Mouse (Mus musculus) MEL (cell line): ENCODE results near the gene Olfr825. TPM values are rescaled to one million over a fixed set of nuclear protein-coding genes. Genes with fewer than 3 reads are reported as not detected.
"Not testable (repeated sequence)": the region's sequence is repeated elsewhere in the genome, so short reads cannot be mapped to it uniquely, and the experiment has no call there.

Source experiments
- DNase-seq: peaks from one replicate; pipeline ENCODE4 v3.0.0; 2011; ENCODE audit warnings: low read depth, low spot score
- H3K27ac ChIP-seq: 2 replicates; pipeline ENCODE4 v1.5.1; 2012; ENCODE audit warnings: low read depth, mild to moderate bottlenecking, control low read depth, low read length, moderate library complexity; ENCODE audit not compliant: control insufficient read depth
- H3K27me3 ChIP-seq, 2 experiments: fragments of 150-350 bp in 1 of 2; sonication (generic) in 1 of 2; 2 replicates each; pipeline ENCODE4 v1.6.1; 2012; ENCODE audit warnings: low read length in 2 of 2, mild to moderate bottlenecking in 2 of 2, improper control_type of control experiment in 1 of 2, moderate library complexity in 1 of 2; ENCODE audit not compliant: insufficient read depth in 2 of 2, control insufficient read depth in 1 of 2
- H3K36me3 ChIP-seq, 2 experiments: 2 replicates each; pipeline ENCODE4 v1.6.1; 2012 to 2014; ENCODE audit warnings: low read length in 2 of 2, improper control_type of control experiment in 1 of 2, inconsistent platforms in 1 of 2, mild to moderate bottlenecking in 1 of 2; ENCODE audit not compliant: insufficient read depth in 2 of 2, control insufficient read depth in 1 of 2
- H3K4me1 ChIP-seq, 2 experiments: fragments of 150-350 bp in 1 of 2; sonication (generic) in 1 of 2; 2 replicates each; pipeline ENCODE4 v1.6.1; 2012; ENCODE audit warnings: low read length in 2 of 2, improper control_type of control experiment in 1 of 2, mild to moderate bottlenecking in 1 of 2; ENCODE audit not compliant: insufficient read depth in 2 of 2, control insufficient read depth in 1 of 2
- H3K4me3 ChIP-seq, 2 experiments: fragments of 150-350 bp in 1 of 2; sonication (generic) in 1 of 2; 2 replicates each; pipeline ENCODE4 v1.5.1; 2012; ENCODE audit warnings: low read depth in 2 of 2, low read length in 2 of 2, mild to moderate bottlenecking in 2 of 2, moderate library complexity in 2 of 2, control low read depth in 1 of 2, improper control_type of control experiment in 1 of 2; ENCODE audit not compliant: control insufficient read depth in 1 of 2, insufficient read depth in 1 of 2
- H3K79me2 ChIP-seq: 2 replicates; pipeline ENCODE4 v1.6.1; 2012; ENCODE audit warnings: mild to moderate bottlenecking, low read length, moderate library complexity; ENCODE audit not compliant: control insufficient read depth, poor library complexity, insufficient read depth
- H3K9ac ChIP-seq: 2 replicates; pipeline ENCODE4 v1.6.1; 2012; ENCODE audit warnings: low read depth, mild to moderate bottlenecking, control low read depth, low read length, moderate library complexity; ENCODE audit not compliant: control insufficient read depth, poor library complexity, severe bottlenecking
- H3K9me3 ChIP-seq: fragments of 150-350 bp; sonication (generic); replicated peaks from 2 replicates; pipeline ENCODE4 v1.6.1; 2012; ENCODE audit warnings: mild to moderate bottlenecking, low read length, improper control_type of control experiment, moderate library complexity; ENCODE audit not compliant: insufficient read depth
- CHD1 ChIP-seq: IDR thresholded peaks from 2 replicates; pipeline ENCODE4 v1.6.1; 2012; ENCODE audit warnings: low read depth, mild to moderate bottlenecking, inconsistent platforms, low read length, improper control_type of control experiment
- CTCF ChIP-seq, 3 experiments: IDR thresholded peaks in 2 of 3; conservative IDR thresholded peaks in 1 of 3; 2 replicates each; pipeline ENCODE4 v1.5.1; 2011 to 2012; ENCODE audit warnings: low read length in 3 of 3, low read depth in 2 of 3, mild to moderate bottlenecking in 2 of 3, improper control_type of control experiment in 1 of 3, inconsistent platforms in 1 of 3, mixed read lengths in 1 of 3, moderate library complexity in 1 of 3; ENCODE audit not compliant: control insufficient read depth in 1 of 3, insufficient read depth in 1 of 3, poor library complexity in 1 of 3, severe bottlenecking in 1 of 3
- E2F4 ChIP-seq: IDR thresholded peaks from 2 replicates; pipeline ENCODE4 v1.6.1; 2011; ENCODE audit warnings: low read depth, low read length, improper control_type of control experiment, borderline replicate concordance
- EP300 ChIP-seq, 2 experiments: IDR thresholded peaks; 2 replicates each; pipeline ENCODE4 v1.6.1; 2011; ENCODE audit warnings: improper control_type of control experiment in 2 of 2, low read length in 2 of 2, low read depth in 1 of 2, mild to moderate bottlenecking in 1 of 2
- HCFC1 ChIP-seq: IDR thresholded peaks from 2 replicates; pipeline ENCODE4 v1.6.1; 2012; ENCODE audit warnings: low read depth, mild to moderate bottlenecking, inconsistent platforms, low read length, improper control_type of control experiment, moderate library complexity
- MAX ChIP-seq: IDR thresholded peaks from 2 replicates; pipeline ENCODE4 v1.6.1; 2011; ENCODE audit warnings: low read length, improper control_type of control experiment
- MXI1 ChIP-seq: IDR thresholded peaks from 2 replicates; pipeline ENCODE4 v1.6.1; 2011; ENCODE audit warnings: mild to moderate bottlenecking, low read depth, low read length, improper control_type of control experiment
- MYC ChIP-seq: IDR thresholded peaks from 2 replicates; pipeline ENCODE4 v1.6.1; 2011; ENCODE audit warnings: low read depth, mild to moderate bottlenecking, low read length, improper control_type of control experiment, moderate library complexity
- NRF1 ChIP-seq: IDR thresholded peaks from 2 replicates; pipeline ENCODE4 v1.6.1; 2014; ENCODE audit warnings: low read depth, mild to moderate bottlenecking, inconsistent platforms, low read length, improper control_type of control experiment, moderate library complexity; ENCODE audit not compliant: poor library complexity, insufficient read depth, severe bottlenecking
- POLR2A ChIP-seq, 2 experiments: IDR thresholded peaks; 2 replicates each; pipeline ENCODE4 v1.6.1; 2011 to 2012; ENCODE audit warnings: low read length in 2 of 2, mild to moderate bottlenecking in 2 of 2, control low read depth in 1 of 2, improper control_type of control experiment in 1 of 2, low read depth in 1 of 2, moderate library complexity in 1 of 2; ENCODE audit not compliant: control insufficient read depth in 1 of 2, insufficient read depth in 1 of 2, poor library complexity in 1 of 2
- RAD21 ChIP-seq: IDR thresholded peaks from 2 replicates; pipeline ENCODE4 v1.6.1; 2011; ENCODE audit warnings: mild to moderate bottlenecking, low read depth, low read length, improper control_type of control experiment
- RCOR1 ChIP-seq: IDR thresholded peaks from 2 replicates; pipeline ENCODE4 v1.6.1; 2012; ENCODE audit warnings: low read depth, mild to moderate bottlenecking, inconsistent platforms, low read length, improper control_type of control experiment
- SMC3 ChIP-seq: IDR thresholded peaks from 2 replicates; pipeline ENCODE4 v1.6.1; 2011; ENCODE audit warnings: low read depth, low read length, improper control_type of control experiment
- TAL1 ChIP-seq: IDR thresholded peaks from 2 replicates; pipeline ENCODE4 v1.6.1; 2012; ENCODE audit warnings: mild to moderate bottlenecking, inconsistent platforms, low read length, moderate library complexity, mixed read lengths
- TBP ChIP-seq: IDR thresholded peaks from 2 replicates; pipeline ENCODE4 v1.8.0; 2011; ENCODE audit warnings: low read depth, low read length, improper control_type of control experiment
- UBTF ChIP-seq: IDR thresholded peaks from 2 replicates; pipeline ENCODE4 v1.6.1; 2012; ENCODE audit warnings: low read depth, mild to moderate bottlenecking, inconsistent platforms, low read length, improper control_type of control experiment, moderate library complexity, borderline replicate concordance; ENCODE audit not compliant: insufficient read depth
- ZKSCAN1 ChIP-seq: IDR thresholded peaks from 2 replicates; pipeline ENCODE4 v1.6.1; 2012; ENCODE audit warnings: low read depth, mild to moderate bottlenecking, inconsistent platforms, low read length, improper control_type of control experiment, moderate library complexity
- polyA plus RNA-seq, 2 experiments: library from polyadenylated mRNA; stranded (reverse) in 1 of 2; unstranded in 1 of 2; fragments of >175 nt in 1 of 2; fragments of >200 nt in 1 of 2; gene quantifications; 2 replicates each; pipeline versions ENCODE4 v1.2.1 to v1.2.4; 2012; ENCODE audit warnings: low replicate concordance in 2 of 2, low read depth in 1 of 2; ENCODE audit not compliant: insufficient read length in 2 of 2, insufficient read depth in 1 of 2, missing spikeins in 1 of 2
- total RNA-seq: library from RNA; depleted of rRNA; stranded (reverse); fragments of 300-350 nt; gene quantifications from 2 replicates; pipeline ENCODE4 v1.2.3, GENCODE M21; 2012

The Olfr825 gene
- total and polyA plus RNA-seq, 3 experiments: not detected

DNA sequence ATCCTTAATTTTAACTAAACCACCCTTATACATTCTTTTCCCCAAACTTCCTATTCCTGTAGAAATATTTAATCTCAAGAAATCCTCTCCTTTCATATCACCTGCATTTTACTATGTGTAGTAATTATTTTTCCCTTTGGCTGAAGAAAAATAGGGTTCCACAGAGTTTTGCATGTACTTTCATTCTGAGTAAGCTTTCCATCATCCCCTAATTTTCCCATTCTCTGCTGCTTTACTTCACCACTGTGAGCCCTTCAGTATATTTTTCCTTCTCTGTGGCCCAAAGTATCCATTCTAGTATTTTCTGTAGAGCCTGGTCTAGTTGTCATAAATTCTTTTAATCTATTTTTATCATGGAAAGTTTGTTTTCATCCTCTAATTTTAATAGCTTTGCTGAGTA is 31.8 kb downstream of the Olfr825 start:
- no peak overlapping the region for H3K9ac ChIP-seq
- H3K27me3 ChIP-seq: no peaks in the 10 kb centered on the region; a peak in 1 of 4 replicates
- no peaks in the 10 kb centered on the region for H3K36me3 ChIP-seq
- H3K79me2 ChIP-seq: no peaks in the 10 kb centered on the region
- no peak overlapping the region for H3K27ac ChIP-seq
- TF ChIP-seq CTCF (IDR thresholded peaks at IDR 0.05 in 2 of 3, conservative IDR thresholded peaks at IDR 0.05 in 1 of 3; ENCODE audit: control insufficient read depth in 1 of 3, insufficient read depth in 1 of 3, low read depth in 2 of 3, low read length in 3 of 3, poor library complexity in 1 of 3, severe bottlenecking in 1 of 3): no peak
- no peak for TF ChIP-seq E2F4
- TF ChIP-seq MYC: no peak
- TF ChIP-seq HCFC1: no peak
- TF ChIP-seq POLR2A (IDR thresholded peaks at IDR 0.05; ENCODE audit: control insufficient read depth in 1 of 2, insufficient read depth in 1 of 2, low read depth in 1 of 2, low read length in 2 of 2, poor library complexity in 1 of 2): no peak
- no peak for TF ChIP-seq RAD21
- TF ChIP-seq UBTF: no peak
- TF ChIP-seq TBP: no peak
- TF ChIP-seq SMC3: no peak
- TF ChIP-seq MAX: no peak
- TF ChIP-seq ZKSCAN1: no peak
- TF ChIP-seq TAL1: no peak
- no peak for TF ChIP-seq MXI1
- TF ChIP-seq EP300 (IDR thresholded peaks at IDR 0.05; ENCODE audit: low read depth in 1 of 2, low read length in 2 of 2): no peak
- no peak for TF ChIP-seq CHD1
- TF ChIP-seq RCOR1: no peak
- no peak for TF ChIP-seq NRF1
- DNase-seq: no peak
- no peak overlapping the region for H3K4me3 ChIP-seq
- H3K9me3 ChIP-seq: no peaks in the 10 kb centered on the region
- no peaks in the 10 kb centered on the region for H3K4me1 ChIP-seq

DNA sequence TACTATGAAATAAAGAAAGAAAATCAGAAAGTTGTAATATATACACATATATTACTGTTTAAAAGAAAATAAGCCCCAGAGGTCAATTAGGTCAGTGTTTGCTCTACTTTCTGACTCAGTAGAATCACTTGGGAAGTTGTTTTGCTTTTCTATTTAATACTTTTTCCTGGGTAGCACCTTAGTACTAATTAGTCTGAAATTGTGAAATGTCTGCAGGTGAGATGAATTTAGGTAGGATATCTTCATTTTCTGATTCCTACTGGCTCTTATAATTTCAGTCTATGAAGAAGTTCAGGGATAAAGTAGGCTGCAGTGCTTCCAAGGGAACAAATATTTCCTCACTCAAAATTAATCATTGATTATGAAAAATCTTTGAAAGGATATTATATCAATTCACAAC is 36.7 kb downstream of the Olfr825 start, which contains the start of gene Olfr824:
TSS of gene Olfr824 (minus strand) at position 101 of the 400 bp plus-strand sequence.
- H3K27ac ChIP-seq, H3K9me3 ChIP-seq, H3K27me3 ChIP-seq, H3K9ac ChIP-seq, DNase-seq, H3K79me2 ChIP-seq, H3K4me3 ChIP-seq, H3K4me1 ChIP-seq, H3K36me3 ChIP-seq: not testable (repeated sequence)

GRCm38 (mm10) chr10:130116045-130116444 is 50.5 kb downstream of the Olfr825 start:
- not testable (repeated sequence) for DNase-seq

DNA sequence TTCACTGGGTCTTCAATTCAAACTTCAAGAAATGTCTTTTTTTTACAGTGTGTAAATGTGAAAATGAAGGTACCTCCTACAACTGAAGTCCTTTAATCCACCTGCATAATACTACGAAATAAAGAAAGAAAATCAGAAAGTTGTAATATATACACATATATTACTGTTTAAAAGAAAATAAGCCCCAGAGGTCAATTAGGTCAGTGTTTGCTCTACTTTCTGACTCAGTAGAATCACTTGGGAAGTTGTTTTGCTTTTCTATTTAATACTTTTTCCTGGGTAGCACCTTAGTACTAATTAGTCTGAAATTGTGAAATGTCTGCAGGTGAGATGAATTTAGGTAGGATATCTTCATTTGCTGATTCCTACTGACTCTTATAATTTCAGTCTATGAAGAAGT is 51.3 kb downstream of the Olfr825 start, which contains the start of gene Olfr823:
TSS of gene Olfr823 (minus strand) at position 101 of the 400 bp plus-strand sequence.
- not testable (repeated sequence) for H3K27ac ChIP-seq, H3K9ac ChIP-seq, DNase-seq, H3K27me3 ChIP-seq, H3K9me3 ChIP-seq, H3K79me2 ChIP-seq, H3K4me1 ChIP-seq, H3K4me3 ChIP-seq, H3K36me3 ChIP-seq

More at GRCm38 (mm10) chr10:130116045-130116444, 50.5 kb downstream of the Olfr825 start:
- H3K9me3 ChIP-seq, H3K4me1 ChIP-seq, H3K27ac ChIP-seq, H3K4me3 ChIP-seq, H3K27me3 ChIP-seq, H3K79me2 ChIP-seq, H3K36me3 ChIP-seq, H3K9ac ChIP-seq: not testable (repeated sequence)
